ENCODE assay signal across 12 mouse cellular contexts in the genomic region with DNA sequence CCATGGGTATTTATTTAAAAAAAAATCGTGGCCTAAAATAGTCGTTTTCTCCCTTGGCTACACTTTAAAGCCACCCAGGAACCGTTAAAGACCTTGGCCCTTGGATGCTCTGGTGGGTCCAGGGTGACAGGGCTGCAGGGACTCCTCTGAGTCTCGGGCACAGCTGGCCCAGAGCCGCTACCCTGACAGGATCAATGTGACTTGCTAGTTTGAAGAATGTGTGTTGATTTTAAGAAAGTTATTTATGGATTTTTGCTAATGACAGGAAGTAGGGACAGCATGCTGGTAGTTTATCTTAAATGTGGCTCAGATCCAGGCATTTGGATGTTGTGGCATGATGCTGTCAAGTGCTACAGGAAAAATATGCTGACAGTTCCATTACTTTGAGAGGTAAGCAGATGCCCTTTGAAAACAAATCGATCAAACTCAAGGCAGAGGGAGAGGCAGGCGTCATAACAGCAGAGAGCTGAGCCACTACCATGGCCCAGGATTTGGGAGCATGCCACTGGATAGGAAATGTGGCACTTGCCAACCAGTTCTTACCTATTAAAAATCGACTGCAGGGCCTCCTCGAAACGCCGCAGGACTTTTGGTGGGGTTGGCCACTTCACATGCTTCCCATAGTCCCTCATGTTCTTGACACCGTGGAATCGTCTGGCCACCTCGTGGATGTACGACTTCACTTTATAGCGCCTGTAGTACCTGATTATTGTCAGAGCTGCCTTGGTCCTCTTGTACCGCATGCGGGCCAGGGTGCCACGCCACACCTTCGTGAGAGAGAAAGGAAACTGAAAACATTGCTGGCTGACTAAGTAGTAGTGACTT.
A peak's percentile ranks its signal among the peaks of the same experiment; 100 is the strongest.
DNase-seq lines count a peak whose midpoint lies in the region; ATAC-seq and TF ChIP-seq lines count a peak whose summit lies in the region.
"Had no signal": no experiment of that assay in that cellular context is flagged by ENCODE, and none has a peak within 500 bp of the region (broad histone marks: within the 10 kb centered on the region; RNA-seq: fewer than 3 reads in every experiment).

No protein-coding gene starts in this region.

- H3K4me3 ChIP-seq in heart, embryonic 11.5 days (ENCODE audit: low read depth, low read length): no peak overlapping the region
- H3K4me3 ChIP-seq in lung, embryonic 16.5 days (ENCODE audit: low read length): no peak overlapping the region
- no peak overlapping the region for H3K4me3 ChIP-seq in lung, postnatal 0 days (ENCODE audit: low read depth, low read length)
- no peak overlapping the region for H3K4me3 ChIP-seq in olfactory bulb, adult 2 months (ENCODE audit: insufficient read depth, low read depth, low read length)

- no peaks in the 10 kb centered on the region for H3K36me3 ChIP-seq in heart, embryonic 11.5 days (ENCODE audit: control insufficient read depth, insufficient read depth, low read length)
- H3K36me3 ChIP-seq in lung, embryonic 16.5 days (ENCODE audit: control insufficient read depth, insufficient read depth, low read length): no peaks in the 10 kb centered on the region
- H3K36me3 ChIP-seq in lung, postnatal 0 days (ENCODE audit: insufficient read depth, low read length): no peaks in the 10 kb centered on the region; the same call in 1 of the 2 replicates

- no peaks in the 10 kb centered on the region for H3K9me3 ChIP-seq in heart, embryonic 11.5 days (replicated peaks; ENCODE audit: control insufficient read depth, low read length)
- no peaks in the 10 kb centered on the region for H3K9me3 ChIP-seq in lung, embryonic 16.5 days (ENCODE audit: control insufficient read depth, low read length)
- no peaks in the 10 kb centered on the region for H3K9me3 ChIP-seq in lung, postnatal 0 days (ENCODE audit: low read length)

- H3K9ac ChIP-seq in heart, embryonic 11.5 days (ENCODE audit: low read depth, low read length): no peak overlapping the region
- H3K9ac ChIP-seq in lung, embryonic 16.5 days (ENCODE audit: low read length): no peak overlapping the region
- H3K9ac ChIP-seq in lung, postnatal 0 days (replicated peaks; ENCODE audit: low read depth): no peak overlapping the region
- H3K9ac ChIP-seq: liver, embryonic 14.5 days had no signal

- DNase-seq in heart, adult 11 months: peak; percentile 87
- DNase-seq in lung, adult 18-20 months: no peak
- DNase-seq in lung, postnatal 0 days (ENCODE audit: low spot score): no peak
- no peak for DNase-seq in left cerebral cortex, postnatal 25 days (ENCODE audit: low spot score in 2 of 2)
- no peak for DNase-seq in ovary, adult 18-20 months (ENCODE audit: low spot score)
- DNase-seq: gastrocnemius, postnatal 25 days had no signal

- WGBS in heart, embryonic 11.5 days (ENCODE audit: insufficient replicate concordance): 63% methylated on average over 20 of the region's 20 CpGs
- 60% methylated on average over 20 of the region's 20 CpGs for WGBS in lung, embryonic 16.5 days
- WGBS in lung, postnatal 0 days: 59% methylated on average over 20 of the region's 20 CpGs
- WGBS in olfactory bulb, adult 2 months: 80% methylated on average over 20 of the region's 20 CpGs

- no peak for TF ChIP-seq CTCF in lung, postnatal 0 days (IDR thresholded peaks at IDR 0.05)
- TF ChIP-seq CTCF in olfactory bulb, adult 2 months (IDR thresholded peaks at IDR 0.05; ENCODE audit: insufficient read depth, low read depth, low read length): no peak

- H3K4me2 ChIP-seq in heart, embryonic 11.5 days: no peak overlapping the region
- no peak overlapping the region for H3K4me2 ChIP-seq in lung, embryonic 16.5 days (ENCODE audit: low read depth, low read length)
- H3K4me2 ChIP-seq in lung, postnatal 0 days (replicated peaks; ENCODE audit: low read depth, low read length): no peak overlapping the region

- H3K27me3 ChIP-seq in heart, embryonic 11.5 days (ENCODE audit: control insufficient read depth, insufficient read depth, low read length): no peaks in the 10 kb centered on the region
- H3K27me3 ChIP-seq in lung, embryonic 16.5 days (ENCODE audit: control insufficient read depth, insufficient read depth, low read depth, low read length): peaks cover 5% of the 10 kb centered on the region
- 0 out of 2 replicates have a peak, but pooled peaks cover 4% of the 10 kb centered on the region for H3K27me3 ChIP-seq in lung, postnatal 0 days (replicated peaks; ENCODE audit: insufficient read depth, low read length)
- H3K27me3 ChIP-seq: Patski had no signal

- no peak overlapping the region for H3K27ac ChIP-seq in heart, embryonic 11.5 days (ENCODE audit: low read depth, low read length)
- H3K27ac ChIP-seq in lung, embryonic 16.5 days (ENCODE audit: low read length): no peak overlapping the region
- H3K27ac ChIP-seq in lung, postnatal 0 days (ENCODE audit: low read length): no peak overlapping the region
- H3K27ac ChIP-seq in olfactory bulb, adult 2 months (ENCODE audit: insufficient read depth, low read depth, low read length): peak overlapping the region; percentile 96
- H3K27ac ChIP-seq: liver, embryonic 14.5 days had no signal

- no peak; the same call in 1 of the 2 replicates for TF ChIP-seq EP300 in lung, postnatal 0 days (IDR thresholded peaks at IDR 0.05)

- peaks cover 8% of the 10 kb centered on the region for H3K4me1 ChIP-seq in heart, embryonic 11.5 days (ENCODE audit: control insufficient read depth, insufficient read depth, low read length)
- H3K4me1 ChIP-seq in lung, embryonic 16.5 days (replicated peaks; ENCODE audit: control insufficient read depth, insufficient read depth, low read length): peaks cover 13% of the 10 kb centered on the region; the same call in 1 of the 2 replicates
- H3K4me1 ChIP-seq in lung, postnatal 0 days (ENCODE audit: insufficient read depth, low read depth, low read length): no peaks in the 10 kb centered on the region
- peaks cover 28% of the 10 kb centered on the region for H3K4me1 ChIP-seq in olfactory bulb, adult 2 months (ENCODE audit: control insufficient read depth, insufficient read depth, low read length)

- ATAC-seq in heart, embryonic 11.5 days (replicated peaks; ENCODE audit: insufficient number of reproducible peaks, low FRiP score, low TSS enrichment): no peak
- ATAC-seq in lung, embryonic 16.5 days (ENCODE audit: low read depth): peak; percentile 52
- ATAC-seq in lung, postnatal 0 days: peak; percentile 26; the same call in 1 of the 2 replicates
- ATAC-seq: intestine, postnatal 0 days; Patski had no signal

- TF ChIP-seq POLR2A in olfactory bulb, adult 2 months (IDR thresholded peaks at IDR 0.05; ENCODE audit: insufficient read depth, low read depth, low read length): no peak

- intact Hi-C loops in left cerebral cortex, postnatal 25 days (cut with DNase I): loop anchor here (5.0 kb wide), 1 partner anchor 34 kb away; no protein-coding TSS in a partner anchor
